Comparison of ENCODE assay signal across 17 mouse cellular contexts in the genomic region with DNA sequence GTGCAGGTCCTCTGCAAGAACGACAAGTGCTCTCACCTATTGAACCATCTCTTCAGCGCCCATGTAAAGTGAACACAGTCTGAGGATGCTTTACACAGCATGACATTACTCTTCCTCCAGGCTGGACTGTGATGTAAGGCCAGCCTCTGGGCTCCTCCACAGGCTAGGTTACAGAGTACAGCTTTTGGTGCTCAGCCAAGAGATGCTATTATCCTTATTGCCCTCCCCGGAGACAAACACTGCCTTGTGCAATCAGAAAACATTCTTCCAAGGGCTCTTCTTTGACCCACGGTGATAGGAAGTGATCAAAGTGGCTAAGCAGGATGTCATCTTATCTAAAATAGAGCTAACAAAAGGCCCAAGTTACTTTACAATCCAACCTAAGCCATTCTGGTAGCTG.
"Had no signal": no experiment of that assay in that cellular context is flagged by ENCODE, and none has a peak within 500 bp of the region (broad histone marks: within the 10 kb centered on the region; RNA-seq: fewer than 3 reads in every experiment).

No protein-coding gene starts in this region.

- DNase-seq: retina, postnatal 1 day; right cerebral cortex, adult 18-20 months; right cerebral cortex, postnatal 14 days; right cerebral cortex, postnatal 25 days; right cerebral cortex, postnatal 4 days; spleen, adult 18-20 months; thymus, adult 18-20 months; thymus, adult 2 months; thymus, postnatal 14 days; thymus, postnatal 25 days; thymus, postnatal 36 days; thymus, postnatal 4 days had no signal

- H3K27me3 ChIP-seq: neural tube, embryonic 12.5 days; neural tube, embryonic 13.5 days; neural tube, embryonic 15.5 days; stomach, embryonic 15.5 days had no signal

- H3K4me1 ChIP-seq: neural tube, embryonic 12.5 days; neural tube, embryonic 13.5 days; neural tube, embryonic 15.5 days; stomach, embryonic 15.5 days had no signal

- H3K9me3 ChIP-seq: neural tube, embryonic 12.5 days; neural tube, embryonic 13.5 days; neural tube, embryonic 15.5 days; stomach, embryonic 15.5 days had no signal

- H3K4me2 ChIP-seq: neural tube, embryonic 12.5 days; neural tube, embryonic 13.5 days; neural tube, embryonic 15.5 days; stomach, embryonic 15.5 days had no signal

- H3K27ac ChIP-seq: neural tube, embryonic 12.5 days; neural tube, embryonic 13.5 days; neural tube, embryonic 15.5 days; stomach, embryonic 15.5 days; stomach, postnatal 0 days had no signal

- H3K4me3 ChIP-seq: neural tube, embryonic 12.5 days; neural tube, embryonic 13.5 days; neural tube, embryonic 15.5 days; stomach, embryonic 15.5 days had no signal

- H3K36me3 ChIP-seq: neural tube, embryonic 12.5 days; neural tube, embryonic 13.5 days; neural tube, embryonic 15.5 days; stomach, embryonic 15.5 days had no signal

- H3K9ac ChIP-seq: neural tube, embryonic 12.5 days; neural tube, embryonic 13.5 days; neural tube, embryonic 15.5 days; stomach, embryonic 15.5 days had no signal
